Mouse (Mus musculus): ENCODE results near the gene Cd300a.

Gene Cd300a

DNA sequence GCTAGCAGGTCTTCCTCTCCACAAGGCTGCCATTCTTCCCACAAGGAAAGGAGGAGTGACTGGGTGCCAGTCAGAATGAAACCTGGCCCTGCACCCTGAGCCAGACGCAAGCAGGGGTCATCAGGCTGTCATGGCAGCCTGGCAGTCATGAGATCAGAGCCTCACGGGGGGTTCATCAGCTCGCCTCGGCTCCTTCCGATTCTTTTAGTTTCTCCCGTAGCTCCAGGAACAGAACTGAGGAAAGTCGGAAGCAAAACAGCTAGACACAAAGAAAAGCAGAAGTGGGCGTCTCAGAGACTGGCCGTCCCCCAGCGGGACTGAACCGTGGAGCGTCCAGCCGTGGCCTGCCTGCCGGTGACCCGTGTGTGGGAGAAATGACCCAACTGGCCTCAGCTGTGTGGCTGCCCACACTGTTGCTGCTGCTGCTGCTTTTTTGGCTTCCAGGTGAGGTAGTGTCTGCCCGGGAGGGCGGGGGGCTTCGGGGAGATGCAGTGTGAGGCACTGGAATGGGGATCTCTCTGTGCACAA is at the start of gene Cd300a:
Gene Cd300a (plus strand): TSS at position 51 of the 528 bp plus-strand sequence.
- no peak for DNase-seq

DNA sequence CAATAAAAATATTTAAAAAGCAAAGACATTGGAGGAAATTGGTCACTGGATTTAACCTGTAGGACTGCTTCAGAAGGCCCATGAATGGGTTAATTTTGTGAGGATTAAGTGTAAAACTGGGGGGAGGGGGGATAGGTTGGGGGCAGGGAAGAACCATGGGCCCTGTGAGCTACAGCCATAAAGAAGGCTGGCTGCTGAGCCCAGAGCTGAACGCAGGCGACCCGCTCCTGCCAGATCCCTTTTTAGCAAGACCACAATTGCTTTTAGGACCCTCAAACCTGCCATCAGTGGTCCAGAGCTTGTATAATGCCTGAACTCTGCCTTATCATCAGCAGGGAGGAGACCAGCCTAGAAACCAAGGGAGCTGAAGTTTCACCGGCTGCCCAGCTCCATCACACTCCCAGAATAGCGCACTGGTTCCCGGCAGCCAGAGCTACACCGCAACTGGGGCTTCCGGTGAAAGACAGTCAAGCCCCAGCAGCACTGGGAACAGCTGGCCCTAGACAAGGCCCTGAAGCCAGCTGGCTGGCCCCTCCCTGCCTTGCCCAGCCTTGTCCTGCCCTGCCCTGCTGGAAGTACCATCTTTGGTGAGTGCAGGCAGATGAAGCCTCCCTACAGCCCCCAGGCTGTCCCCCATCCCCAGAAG is 45.9 kb upstream of the Cd300a start:
- peak; percentile 39 for DNase-seq

- DNase-seq, result no peak
These were observed 45.2 kb upstream of the Cd300a start for GRCm38 (mm10) chr11:114844464-114845220.

DNA sequence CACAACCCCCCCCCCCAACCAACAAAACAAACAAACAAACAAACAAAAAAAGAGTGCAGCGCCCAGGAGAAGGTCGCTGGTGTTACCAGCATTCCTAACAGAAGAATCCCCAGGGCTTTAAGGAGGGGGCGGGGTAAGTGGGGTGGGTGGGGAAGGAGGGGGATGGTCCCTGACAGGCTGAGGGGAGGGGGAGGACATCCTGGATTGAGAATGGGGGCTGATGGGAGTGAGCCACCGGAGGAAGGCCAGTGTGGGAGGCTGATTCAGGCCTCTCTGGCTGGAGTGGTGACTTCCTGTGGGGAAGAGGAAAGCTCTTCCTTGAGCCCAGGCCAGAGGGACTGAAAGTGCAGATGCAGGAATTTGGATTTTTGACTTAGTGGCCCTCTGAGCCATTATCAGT is 43.5 kb upstream of the Cd300a start:
- DNase-seq, result no peak

DNA sequence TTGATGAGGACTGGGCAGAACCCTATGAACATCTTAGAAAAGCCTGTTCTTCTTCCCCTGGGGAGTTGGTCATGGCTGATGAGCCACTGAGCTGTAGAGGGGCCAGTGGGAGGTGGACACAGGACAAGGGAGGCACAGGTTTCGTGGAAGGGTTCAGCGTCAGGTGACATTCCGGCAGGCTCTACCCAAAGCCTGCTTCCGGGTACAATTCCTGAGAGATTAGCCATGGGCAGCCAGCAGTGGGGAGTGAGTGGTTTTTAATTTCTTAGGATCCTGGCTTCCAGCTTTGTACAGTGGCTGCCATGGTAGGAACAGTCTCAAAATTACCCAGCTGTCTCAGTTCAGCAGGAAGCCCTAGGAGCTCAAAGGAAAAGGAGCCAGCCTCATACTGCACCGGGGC is 42.8 kb upstream of the Cd300a start:
- DNase-seq, result no peak

DNA sequence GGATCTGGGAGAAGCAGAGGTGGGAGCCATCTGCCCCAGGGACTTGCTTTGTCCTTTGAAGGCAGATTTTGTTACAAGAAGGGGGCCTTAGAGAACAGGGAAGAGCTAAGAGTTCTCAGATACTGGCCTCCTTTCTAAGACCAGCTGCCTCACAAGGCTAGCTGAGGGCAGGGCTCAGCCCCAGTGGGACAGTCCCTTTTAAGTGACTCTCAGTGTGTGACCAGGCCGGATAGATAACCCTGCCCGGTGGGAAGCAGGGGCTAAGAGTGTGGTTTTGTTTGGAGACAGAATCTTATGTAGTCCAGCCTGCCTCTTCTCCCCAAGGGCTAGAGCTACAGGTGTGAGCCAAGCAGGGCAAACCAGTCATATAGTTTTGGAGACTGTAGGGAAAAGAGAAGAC is 40.3 kb upstream of the Cd300a start:
- no peak for DNase-seq

GRCm38 (mm10) chr11:114850066-114850451 is 39.8 kb upstream of the Cd300a start:
- DNase-seq, result no peak

GRCm38 (mm10) chr11:114850452-114851268 is 39.2 kb upstream of the Cd300a start, which contains the start of gene Gprc5c:
Gene Gprc5c (plus strand): TSS chr11:114851152.
- peak; percentile 41 for DNase-seq

DNA sequence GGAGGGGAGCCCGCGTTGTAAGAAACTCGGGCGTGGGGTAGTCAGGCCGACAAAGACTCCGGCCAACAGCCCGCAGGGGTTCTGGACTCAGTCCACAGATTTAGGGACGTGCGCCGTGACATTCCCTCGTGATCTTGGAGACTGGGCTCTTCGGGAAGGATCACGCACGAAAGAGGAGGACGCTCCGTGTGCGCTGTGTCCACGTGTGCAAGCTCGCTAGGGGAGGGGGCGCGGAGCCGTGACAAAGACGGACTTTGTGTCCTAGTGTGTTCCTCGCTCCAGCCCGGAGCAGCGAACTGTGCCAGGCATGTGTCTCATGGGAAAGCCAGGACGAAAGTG is 38.6 kb upstream of the Cd300a start:
- peak; percentile 32 for DNase-seq

DNA sequence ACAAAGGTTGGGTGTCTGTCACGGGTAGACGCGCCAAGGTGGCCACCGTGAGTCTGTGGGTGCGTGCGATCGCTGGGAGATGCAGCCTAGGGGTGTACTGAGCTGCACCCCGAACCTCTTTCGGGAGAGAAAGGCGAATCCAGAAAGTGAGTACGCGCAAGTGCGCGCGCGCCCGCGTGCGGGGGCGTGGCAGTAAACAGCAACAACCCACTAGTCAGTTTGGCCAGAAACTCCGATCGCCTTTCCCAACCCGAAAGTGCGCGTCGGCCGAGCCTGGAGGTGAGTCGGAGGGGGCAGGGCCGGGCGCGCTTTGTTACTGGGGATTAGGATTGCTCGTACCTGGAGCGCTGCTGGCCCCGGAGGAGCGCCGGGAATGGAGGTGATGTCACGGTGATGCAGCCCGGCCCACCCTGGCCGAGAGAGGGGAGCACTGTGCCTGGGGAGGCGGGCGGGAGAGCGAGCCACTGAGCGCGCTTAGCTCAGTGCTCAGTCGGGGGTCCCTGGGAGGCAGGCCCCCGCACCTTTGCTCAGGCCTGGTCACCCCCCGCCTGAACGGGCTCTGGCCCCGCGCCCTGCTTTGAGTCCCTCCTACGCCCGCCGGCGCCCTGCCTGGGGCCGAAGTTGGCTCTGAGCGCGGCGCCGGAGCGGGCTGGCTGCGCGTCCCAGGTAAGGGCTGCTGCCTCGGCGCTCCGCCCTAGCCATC is 38.1 kb upstream of the Cd300a start:
- peak; percentile 66 for DNase-seq

- no peak for DNase-seq
These were observed 37.3 kb upstream of the Cd300a start for GRCm38 (mm10) chr11:114852311-114853173.

DNA sequence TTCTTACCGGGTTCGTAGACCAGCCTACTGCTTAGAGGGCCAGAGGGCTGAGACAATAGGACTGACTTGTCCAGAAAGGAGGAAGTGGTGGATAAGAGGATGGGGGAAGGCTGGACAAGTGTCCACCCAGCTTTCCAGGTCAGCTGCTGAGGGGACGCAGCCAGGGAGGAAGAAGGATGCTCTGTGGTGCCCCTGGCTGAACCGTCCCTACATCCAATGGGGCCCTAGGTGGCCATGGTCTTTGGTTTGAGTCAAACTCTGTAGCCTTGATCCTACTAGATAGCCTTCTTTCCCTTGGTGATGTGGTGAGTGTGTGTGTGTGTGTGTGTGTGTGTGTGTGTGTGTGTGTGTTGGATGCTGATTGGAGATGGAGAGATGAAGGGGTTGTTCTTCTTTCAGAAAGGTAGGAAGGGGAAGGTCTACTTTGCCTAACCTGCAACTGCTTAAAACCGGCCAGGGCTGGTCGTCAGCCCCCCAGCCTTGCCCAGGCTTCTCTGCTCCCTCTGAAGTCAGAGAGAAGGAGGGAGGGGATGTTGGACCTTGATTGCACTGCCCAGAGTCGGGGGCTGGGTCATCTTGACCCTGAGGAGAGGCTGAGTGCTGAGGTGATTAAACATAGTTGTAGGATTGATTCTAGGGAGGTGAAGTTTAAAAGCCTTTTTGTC is 36.5 kb upstream of the Cd300a start:
- DNase-seq, result no peak

DNA sequence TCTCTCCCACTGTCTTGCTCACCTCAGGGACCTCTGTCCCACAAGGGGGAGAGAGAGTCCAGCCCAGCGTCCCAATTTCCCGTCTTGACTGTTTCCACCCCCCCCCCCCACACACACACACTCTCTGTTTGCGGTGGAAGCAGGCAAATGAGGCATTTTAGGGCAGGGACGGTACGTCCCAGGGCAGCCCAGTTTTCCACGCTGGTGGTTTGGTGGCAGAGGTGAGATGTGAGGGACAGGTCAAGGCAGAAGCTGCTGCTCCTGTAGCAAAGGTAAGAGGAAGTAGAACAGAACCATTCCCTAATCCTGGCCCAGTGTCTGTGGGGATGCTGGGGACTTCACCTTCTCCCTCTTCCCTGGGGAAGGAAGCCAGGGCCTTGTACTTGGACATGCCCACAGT is 35.3 kb upstream of the Cd300a start:
- no peak for DNase-seq

DNA sequence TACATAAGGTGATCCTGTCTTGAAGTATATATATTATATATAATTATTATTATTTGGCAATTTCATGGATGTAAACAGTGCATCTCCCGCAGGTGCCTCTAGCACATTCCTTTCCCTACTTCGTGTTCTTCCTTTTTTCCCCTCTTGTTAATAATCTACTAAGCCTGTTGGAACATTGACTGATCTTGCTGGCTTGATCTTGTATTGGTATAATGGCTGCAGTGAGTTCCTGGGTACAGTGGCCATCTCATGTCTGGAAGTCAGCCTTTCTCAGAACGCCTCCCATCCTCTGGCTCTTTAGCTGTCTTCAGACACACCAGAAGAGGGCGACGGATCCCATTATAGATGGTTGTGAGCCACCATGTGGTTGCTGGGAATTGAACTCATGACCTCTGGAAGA is 33.7 kb upstream of the Cd300a start:
- DNase-seq, result no peak

DNA sequence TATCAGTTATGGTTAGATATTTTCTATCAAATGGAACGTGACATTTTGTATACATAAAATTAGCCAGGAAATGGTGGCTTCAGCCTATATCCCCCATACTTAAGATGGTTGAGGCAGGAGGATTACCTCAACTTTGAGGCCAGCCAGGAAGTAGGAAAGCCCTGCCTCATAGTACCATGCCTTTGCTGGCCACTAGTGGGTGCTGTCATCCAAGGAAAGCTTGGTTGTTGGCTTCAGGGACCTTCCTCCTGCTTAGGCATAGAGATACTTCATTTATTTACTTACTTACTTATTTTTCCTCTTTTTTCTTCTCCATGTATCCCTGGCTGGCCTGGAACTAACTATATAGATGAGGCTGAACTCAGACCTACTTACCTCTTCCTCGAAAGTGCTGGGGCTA is 31.2 kb upstream of the Cd300a start:
- DNase-seq, result no peak

DNA sequence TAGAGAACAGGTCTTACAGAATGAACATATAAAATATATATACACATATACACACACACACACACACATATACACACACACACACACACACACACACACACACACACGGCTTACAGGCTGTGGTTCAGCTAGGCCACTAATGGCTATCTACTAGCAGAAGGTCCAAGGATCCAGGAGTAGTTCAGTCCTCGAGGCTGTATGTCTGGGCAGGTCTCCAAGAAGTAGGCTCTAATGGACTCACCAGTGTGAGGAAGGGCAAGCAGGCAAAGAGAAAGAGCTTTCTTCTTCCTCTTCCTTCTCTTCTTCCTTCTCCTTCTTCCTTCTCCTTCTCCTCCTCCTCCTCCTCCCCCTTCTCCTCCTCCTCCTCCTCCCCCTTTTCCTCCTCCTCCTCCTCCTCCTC is 28.8 kb upstream of the Cd300a start:
- no peak for DNase-seq

GRCm38 (mm10) chr11:114862687-114863086 is 27.2 kb upstream of the Cd300a start:
- no peak for DNase-seq

DNA sequence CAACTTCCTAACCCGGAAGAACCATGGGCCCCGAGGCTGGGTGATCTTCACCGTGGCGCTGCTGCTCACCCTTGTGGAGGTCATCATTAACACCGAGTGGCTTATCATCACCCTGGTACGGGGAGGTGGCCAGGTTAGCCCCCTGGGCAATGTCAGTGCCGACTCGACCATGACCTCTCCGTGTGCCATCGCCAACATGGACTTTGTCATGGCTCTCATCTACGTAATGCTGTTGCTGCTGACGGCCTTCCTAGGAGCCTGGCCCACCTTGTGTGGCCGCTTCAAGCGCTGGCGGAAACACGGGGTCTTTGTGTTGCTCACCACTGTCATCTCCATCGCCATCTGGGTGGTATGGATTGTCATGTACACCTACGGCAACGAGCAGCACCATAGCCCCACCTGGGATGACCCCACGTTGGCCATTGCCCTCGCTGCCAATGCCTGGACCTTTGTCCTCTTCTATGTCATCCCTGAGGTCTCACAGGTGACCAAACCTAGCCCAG is 25.9 kb upstream of the Cd300a start:
- DNase-seq, result no peak

GRCm38 (mm10) chr11:114865999-114866398 is 23.8 kb upstream of the Cd300a start:
- DNase-seq, result no peak

DNA sequence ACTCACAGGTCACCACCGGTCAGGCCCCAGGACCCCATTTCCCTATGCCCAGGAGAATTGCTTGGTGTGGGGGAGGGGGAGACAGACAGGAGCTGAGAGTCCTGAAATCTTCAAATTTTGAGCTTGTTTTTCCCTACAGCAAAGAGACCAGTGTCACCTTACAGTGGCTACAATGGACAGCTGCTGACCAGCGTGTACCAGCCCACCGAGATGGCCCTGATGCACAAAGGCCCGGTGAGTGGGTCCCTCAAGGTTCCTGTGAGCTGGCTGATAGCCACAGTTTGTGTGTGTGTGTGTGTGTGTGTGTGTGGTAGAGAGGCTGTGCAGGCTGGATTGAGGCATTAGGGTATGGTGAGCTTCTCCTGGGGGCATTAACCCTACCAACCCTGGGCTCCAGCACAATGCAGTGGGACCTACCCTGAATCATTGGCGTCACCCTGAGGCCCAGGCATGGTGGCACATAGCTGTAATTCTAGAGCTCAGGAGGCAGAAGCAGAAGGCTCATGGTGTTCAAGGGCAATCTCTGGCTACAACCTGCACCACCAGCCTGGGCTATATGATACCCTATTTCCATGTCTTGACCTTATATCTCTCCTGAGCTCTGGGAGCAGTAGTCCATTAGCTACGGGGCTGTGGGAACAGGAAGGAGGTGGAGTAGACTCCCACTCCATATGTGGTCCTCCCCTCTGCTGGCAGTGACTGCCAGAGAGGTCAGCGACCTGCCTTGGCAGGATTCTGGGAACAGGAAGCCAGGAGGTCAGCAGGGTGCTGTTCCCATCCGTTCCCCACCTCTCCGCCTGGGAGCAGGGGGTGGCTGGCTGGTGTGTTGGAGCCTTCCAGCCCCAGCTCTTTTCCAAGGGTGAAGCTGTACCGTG is 23.1 kb upstream of the Cd300a start:
- DNase-seq, result peak; percentile 55
